Mouse (Mus musculus) embryonic facial prominence, embryonic 10.5 days (tissue): Measurements from ENCODE around the gene Pet100. TPM values are rescaled to one million over a fixed set of nuclear protein-coding genes. Genes with fewer than 3 reads are reported as not detected.
A peak's percentile ranks its signal among the peaks of the same experiment; 100 is the strongest.

Experiments used
- DNase-seq: peaks from one replicate; pipeline ENCODE4 v3.0.0-alpha.2; 2017; ENCODE audit warnings: low spot score
- H3K27ac ChIP-seq: fragments of 300-500 bp; sonication (generic); replicated peaks from 2 replicates; pipeline ENCODE4 v1.5.1; 2016; ENCODE audit warnings: mild to moderate bottlenecking
- H3K27me3 ChIP-seq: fragments of 300-500 bp; sonication (generic); replicated peaks from 2 replicates; pipeline ENCODE4 v1.6.1; 2016; ENCODE audit warnings: low read depth, mild to moderate bottlenecking; ENCODE audit not compliant: poor library complexity, severe bottlenecking
- H3K36me3 ChIP-seq: fragments of 300-500 bp; sonication (generic); replicated peaks from 2 replicates; pipeline ENCODE4 v1.6.1; 2016; ENCODE audit warnings: mild to moderate bottlenecking, moderate library complexity
- H3K4me1 ChIP-seq: fragments of 300-500 bp; sonication (generic); 2 replicates; pipeline ENCODE4 v1.6.1; 2016
- H3K4me3 ChIP-seq: fragments of 300-500 bp; sonication (generic); 2 replicates; pipeline ENCODE4 v1.5.1; 2016; ENCODE audit warnings: mild to moderate bottlenecking, moderate library complexity
- H3K9me3 ChIP-seq: fragments of 300-500 bp; sonication (generic); 2 replicates; pipeline ENCODE4 v1.6.1; 2016; ENCODE audit warnings: mild to moderate bottlenecking
- WGBS: fragments of 180-500 bp; shearing (Covaris S2); methylation state at CpG from one replicate; pipeline ENCODE4 v1.1.7; 2016; 5-methylcytosine and 5-hydroxymethylcytosine counted together
- polyA plus RNA-seq: library from polyadenylated mRNA; unstranded; fragments of >200 nt; fragmentation: Nextera tagmentation; extraction: Ambion mirVana; gene quantifications from 2 replicates; pipeline ENCODE4 v1.2.1, GENCODE M21; 2016

Pet100 gene
- polyA plus RNA-seq, 1 experiment from 2014 or later, result 85.2 TPM

GRCm38 (mm10) chr8:3665507-3665906 lies 44.2 kb downstream of the Pet100 start, which contains the start of gene Mcemp1:
TSS of gene Mcemp1 (plus strand) at chr8:3665754.
- H3K9me3 ChIP-seq, result no peaks in the 10 kb centered on the region
- no peak for DNase-seq
- H3K4me1 ChIP-seq, result no peaks in the 10 kb centered on the region
- 70% methylated on average over 6 of the region's 6 CpGs for WGBS
- H3K4me3 ChIP-seq, result no peak within 1 kb of the TSS
- no peaks in the 10 kb centered on the region for H3K27me3 ChIP-seq
- H3K27ac ChIP-seq, result no peak within 1 kb of the TSS
- H3K36me3 ChIP-seq, result no peaks in the 10 kb centered on the region

- DNase-seq, result no peak
- H3K9me3 ChIP-seq, result no peaks in the 10 kb centered on the region
- H3K27ac ChIP-seq, result no peak overlapping the region
- no peaks in the 10 kb centered on the region for H3K36me3 ChIP-seq
- H3K4me3 ChIP-seq, result no peak overlapping the region
- WGBS, result 85% methylated on average over 2 of the region's 2 CpGs
- H3K4me1 ChIP-seq, result peaks cover 7% of the 10 kb centered on the region
- H3K27me3 ChIP-seq, result no peaks in the 10 kb centered on the region
Measured at GRCm38 (mm10) chr8:3670388-3670787, 49.0 kb downstream of the Pet100 start.

GRCm38 (mm10) chr8:3671980-3672491 lies 50.7 kb downstream of the Pet100 start, which contains the start of gene Fcor:
TSS of gene Fcor (minus strand) at chr8:3672362.
- Histone ChIP-seq H3K4me3 (peak within 1 kb of the TSS; percentile 64), H3K27ac (peak within 1 kb of the TSS; percentile 84), H3K27me3 (no peaks in the 10 kb centered on the region), H3K9me3 (no peaks in the 10 kb centered on the region), H3K36me3 (no peaks in the 10 kb centered on the region), H3K4me1 (peaks cover 10% of the 10 kb centered on the region)
- WGBS, result under 1% methylated on average over 23 of the region's 23 CpGs
- DNase-seq, result peak; percentile 87

GRCm38 (mm10) chr8:3674671-3675070 lies 53.3 kb downstream of the Pet100 start:
- H3K27ac ChIP-seq, result no peak overlapping the region
- no peak for DNase-seq
- H3K36me3 ChIP-seq, result peaks cover 15% of the 10 kb centered on the region
- peaks cover 4% of the 10 kb centered on the region; the same call in 1 of the 2 replicates for H3K9me3 ChIP-seq
- H3K27me3 ChIP-seq, result no peaks in the 10 kb centered on the region
- peaks cover 19% of the 10 kb centered on the region for H3K4me1 ChIP-seq
- no peak overlapping the region for H3K4me3 ChIP-seq
- WGBS, result 64% methylated on average over 3 of the region's 3 CpGs

Other genes with a start within 250 kb of the Pet100 start
- 9.5 and 9.6 TPM in 2 replicates for gene Arhgef18, start 228.5 kb upstream of the Pet100 start, polyA plus RNA-seq
- 4.1 and 4.8 TPM in 2 replicates for gene Pex11g, start 153.9 kb upstream of the Pet100 start, polyA plus RNA-seq
- 0.10 TPM in 1 of 2 replicates, not detected in the other for gene Tex45, start 150.7 kb upstream of the Pet100 start, polyA plus RNA-seq
- gene Zfp358, start 128.4 kb upstream of the Pet100 start, polyA plus RNA-seq, result 68.4 and 70.8 TPM in 2 replicates
- gene Mcoln1, start 121.1 kb upstream of the Pet100 start, polyA plus RNA-seq, result 63.2 and 65.0 TPM in 2 replicates
- gene Pnpla6, start 106.2 kb upstream of the Pet100 start, polyA plus RNA-seq, result 20.7 and 24.8 TPM in 2 replicates
- gene C330021F23Rik, start 53.6 kb upstream of the Pet100 start, polyA plus RNA-seq, result 6.8 and 7.1 TPM in 2 replicates
- gene Camsap3, start 34.3 kb upstream of the Pet100 start, polyA plus RNA-seq, result 9.5 and 10.9 TPM in 2 replicates
- 75.5 and 77.6 TPM in 2 replicates for gene Xab2, start 232 bp upstream of the Pet100 start, polyA plus RNA-seq
- gene Pcp2, start 4.0 kb downstream of the Pet100 start, polyA plus RNA-seq, result 1.1 and 1.7 TPM in 2 replicates
- gene Stxbp2, start 9.4 kb downstream of the Pet100 start, polyA plus RNA-seq, result 41.9 and 42.0 TPM in 2 replicates
- gene Retn, start 34.2 kb downstream of the Pet100 start, polyA plus RNA-seq, result 0.24 and 0.39 TPM in 2 replicates
- gene Mcemp1, start 44.2 kb downstream of the Pet100 start, polyA plus RNA-seq, result 0.12 TPM in 1 of 2 replicates, not detected in the other
- gene Fcor, start 50.8 kb downstream of the Pet100 start, polyA plus RNA-seq, result 7.3 and 8.2 TPM in 2 replicates
- 44.6 and 46.8 TPM in 2 replicates for gene Trappc5, start 54.8 kb downstream of the Pet100 start, polyA plus RNA-seq
- 0.32 and 0.36 TPM in 2 replicates for gene Fcer2a, start 72.6 kb downstream of the Pet100 start, polyA plus RNA-seq
- gene Clec4g, start 99.1 kb downstream of the Pet100 start, polyA plus RNA-seq, result 0.16 and 0.20 TPM in 2 replicates
- gene Cd209a, start 127.4 kb downstream of the Pet100 start, polyA plus RNA-seq, result not detected in 2 replicates
- gene Cd209e, start 232.8 kb downstream of the Pet100 start, polyA plus RNA-seq, result not detected in 2 replicates